Mouse (Mus musculus) liver, embryonic 14.5 days (tissue): ENCODE measurements around the gene Olfr1126.

ENCODE experiments used
- CTCF ChIP-seq: IDR thresholded peaks from 2 replicates; pipeline ENCODE4 v1.5.1; 2016; ENCODE audit warnings: antibody characterized with exemption, low read depth, control low read depth
- EP300 ChIP-seq: IDR thresholded peaks from 2 replicates; pipeline ENCODE4 v1.6.1; 2016; ENCODE audit warnings: antibody characterized with exemption, low read depth

GRCm38 (mm10) chr2:87453662-87454061 lies at the start of gene Olfr1126:
- TF ChIP-seq EP300: no peak
- TF ChIP-seq CTCF: no peak
